Mouse (Mus musculus) adrenal gland, adult 10 weeks (tissue): ENCODE data around the gene Abcg4. TPM values are rescaled to one million over a fixed set of nuclear protein-coding genes. Genes with fewer than 3 reads are reported as not detected.

Experiments
- polyA plus RNA-seq: library from polyadenylated mRNA; stranded (reverse); fragments of 350-450 nt; fragmentation: Illumina TruSeq; extraction: RNeasy Lipid Tissue Mini Kit (QIAGEN cat#74804); gene quantifications from one replicate; pipeline ENCODE4 v1.2.3, GENCODE M21; 2014; ENCODE audit warnings: low read depth, low replicate concordance

Gene Abcg4
- polyA plus RNA-seq: 1.7 TPM

DNA sequence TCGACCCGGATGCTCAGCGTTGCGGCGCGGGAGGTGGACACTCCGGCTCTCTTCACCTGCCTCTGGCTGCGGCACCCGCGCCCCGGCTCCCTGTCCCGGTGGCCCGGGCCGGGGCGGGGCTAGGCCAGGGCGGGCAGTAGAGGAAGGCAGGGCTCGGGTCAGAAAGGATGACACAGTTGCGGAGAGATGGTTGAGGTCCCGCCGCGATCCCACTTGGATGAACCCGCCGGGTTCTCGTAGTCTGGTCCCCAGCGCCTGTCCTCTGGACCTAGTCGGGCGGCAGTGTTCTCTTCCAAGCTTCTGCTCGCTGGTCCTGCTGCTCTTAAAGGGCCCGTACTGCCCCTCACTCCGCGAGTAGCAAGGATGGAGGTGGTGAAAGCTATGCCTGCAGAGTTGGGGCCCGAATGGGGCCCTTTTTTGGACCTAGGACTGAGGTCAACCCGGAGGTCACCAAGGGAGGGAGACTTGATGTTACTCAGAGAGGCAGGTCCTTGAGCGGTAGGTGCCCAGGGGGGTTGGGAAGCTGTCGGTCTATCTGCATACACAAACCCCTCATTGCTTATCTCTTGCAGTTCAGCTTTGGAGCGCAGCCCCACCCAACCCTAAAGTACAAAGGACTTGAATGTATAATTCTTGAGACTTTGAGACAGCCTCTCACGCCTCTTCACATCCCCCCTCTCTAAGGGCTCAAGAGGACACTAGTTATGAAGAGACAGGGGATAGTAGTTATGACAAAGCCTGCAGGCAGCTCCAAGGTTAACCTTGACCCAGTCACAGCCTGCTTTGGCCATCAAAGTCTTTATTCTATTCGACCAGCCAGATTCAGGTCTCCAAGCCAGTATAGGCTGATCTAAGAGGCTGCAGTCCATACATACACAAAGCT lies at the start of gene Abcg4:
TSS of gene Abcg4 (minus strand) at position 540 of the 883 bp plus-strand sequence.

DNA sequence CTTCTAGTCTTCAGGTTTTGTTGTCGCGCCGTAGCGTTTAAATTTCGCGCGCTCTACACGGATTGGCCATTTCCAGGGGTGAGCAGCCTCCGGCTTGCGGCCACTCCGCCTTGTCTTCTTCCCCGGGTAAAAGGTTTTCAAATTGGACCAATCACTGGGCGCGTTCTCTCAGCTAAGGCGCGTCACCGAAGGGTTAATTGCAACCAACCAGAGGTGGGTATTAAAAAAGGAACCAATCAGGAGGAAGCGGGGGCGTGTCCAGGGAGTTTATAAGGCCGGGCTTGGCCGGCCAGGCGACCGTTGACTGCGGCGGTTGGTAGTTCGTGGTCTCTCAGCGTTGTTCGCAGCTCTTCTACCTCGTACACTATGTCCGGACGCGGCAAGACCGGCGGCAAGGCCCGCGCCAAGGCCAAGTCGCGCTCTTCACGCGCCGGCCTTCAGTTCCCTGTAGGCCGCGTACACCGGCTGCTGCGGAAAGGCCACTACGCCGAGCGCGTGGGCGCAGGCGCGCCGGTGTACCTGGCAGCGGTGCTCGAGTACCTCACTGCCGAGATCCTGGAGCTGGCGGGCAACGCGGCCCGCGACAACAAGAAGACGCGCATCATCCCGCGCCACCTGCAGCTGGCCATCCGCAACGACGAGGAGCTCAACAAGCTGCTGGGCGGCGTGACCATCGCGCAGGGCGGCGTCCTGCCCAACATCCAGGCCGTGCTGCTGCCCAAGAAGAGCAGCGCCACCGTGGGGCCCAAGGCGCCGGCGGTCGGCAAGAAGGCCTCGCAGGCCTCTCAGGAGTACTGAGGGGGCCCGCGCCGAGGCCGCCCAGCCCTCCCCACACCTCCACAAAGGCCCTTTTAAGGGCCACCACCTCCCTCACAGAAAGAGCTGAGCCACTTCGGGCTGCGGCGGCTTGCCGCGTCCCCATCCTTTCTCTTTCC lies 46.2 kb upstream of the Abcg4 start, which contains the start of gene H2afx:
TSS of gene H2afx (plus strand) at position 299 of the 935 bp plus-strand sequence.

DNA sequence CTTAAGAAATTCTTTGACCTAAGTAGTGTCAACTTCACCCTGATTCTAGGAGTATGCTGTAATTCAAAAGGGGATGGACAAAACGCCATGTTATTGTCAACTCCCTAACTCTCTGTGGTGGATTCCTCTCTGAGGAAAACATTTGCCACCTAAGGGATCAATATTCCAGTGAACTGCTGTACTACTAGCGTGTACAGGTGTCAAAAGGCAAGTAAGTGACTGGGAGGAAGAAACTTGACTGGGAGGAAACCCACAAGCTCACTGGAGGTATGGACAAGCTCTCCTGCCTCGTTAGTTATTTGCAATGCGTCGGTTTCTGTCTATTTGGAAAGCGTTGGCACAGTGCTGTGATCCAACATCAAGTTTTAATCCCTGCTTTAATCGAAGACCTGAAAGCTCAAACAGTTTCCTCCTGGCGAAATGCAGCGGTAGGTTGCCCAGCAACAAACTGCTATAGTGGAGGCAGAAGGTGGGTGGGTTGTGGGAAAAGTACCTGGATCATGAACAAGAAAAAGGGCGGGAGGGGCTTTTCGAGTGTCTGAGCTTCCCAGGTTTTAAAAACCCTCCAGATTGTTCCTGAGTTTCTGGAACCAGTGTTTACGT lies 37.5 kb upstream of the Abcg4 start, which contains the start of gene Dpagt1:
TSS of gene Dpagt1 (plus strand) at position 252 of the 603 bp plus-strand sequence.

DNA sequence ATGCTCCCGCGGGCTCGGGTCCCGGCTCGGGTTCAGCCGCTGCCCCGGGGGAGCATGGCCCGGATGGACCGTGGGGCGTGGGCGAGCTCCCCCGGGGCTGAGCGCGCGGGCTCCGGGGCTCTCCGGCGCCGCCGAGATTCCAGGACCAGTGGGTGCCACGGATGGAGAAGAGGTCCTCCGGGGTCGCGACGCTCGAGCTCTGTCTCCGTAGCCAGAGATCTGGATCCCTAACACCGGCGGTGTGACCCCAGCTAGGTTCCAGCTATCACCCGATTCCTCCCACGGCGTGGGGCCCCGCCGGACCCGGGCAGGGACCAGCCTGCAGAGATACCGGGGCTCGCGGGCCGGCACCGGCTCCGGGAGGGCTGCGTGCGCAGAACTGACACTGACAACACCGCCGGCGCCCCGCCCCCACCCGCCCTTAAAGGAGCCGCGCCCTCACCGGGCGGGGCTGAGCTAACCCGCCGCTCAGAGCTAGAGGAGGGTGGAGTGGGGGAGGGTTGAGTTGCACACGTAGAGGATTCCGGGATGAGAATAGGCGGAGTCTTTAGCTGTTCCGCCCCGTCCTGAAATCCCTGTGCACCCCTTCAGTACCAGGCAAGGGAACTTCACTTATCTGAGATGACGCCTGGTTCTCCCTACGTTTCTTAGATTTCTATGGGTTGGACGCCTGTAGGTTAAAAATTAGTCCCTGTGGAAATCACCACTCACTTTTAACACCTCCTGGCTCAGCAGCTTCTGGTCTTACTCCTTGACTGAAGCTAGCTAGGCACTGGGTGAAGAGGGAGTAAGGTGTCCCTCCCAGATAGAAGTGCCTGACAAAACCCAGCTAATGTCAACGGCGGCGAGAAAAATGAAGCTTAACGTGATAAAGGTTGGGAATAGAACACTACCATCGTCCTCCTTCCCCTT lies 31.7 kb upstream of the Abcg4 start, which contains the start of gene C2cd2l:
TSS of gene C2cd2l (minus strand) at position 399 of the 912 bp plus-strand sequence.

DNA sequence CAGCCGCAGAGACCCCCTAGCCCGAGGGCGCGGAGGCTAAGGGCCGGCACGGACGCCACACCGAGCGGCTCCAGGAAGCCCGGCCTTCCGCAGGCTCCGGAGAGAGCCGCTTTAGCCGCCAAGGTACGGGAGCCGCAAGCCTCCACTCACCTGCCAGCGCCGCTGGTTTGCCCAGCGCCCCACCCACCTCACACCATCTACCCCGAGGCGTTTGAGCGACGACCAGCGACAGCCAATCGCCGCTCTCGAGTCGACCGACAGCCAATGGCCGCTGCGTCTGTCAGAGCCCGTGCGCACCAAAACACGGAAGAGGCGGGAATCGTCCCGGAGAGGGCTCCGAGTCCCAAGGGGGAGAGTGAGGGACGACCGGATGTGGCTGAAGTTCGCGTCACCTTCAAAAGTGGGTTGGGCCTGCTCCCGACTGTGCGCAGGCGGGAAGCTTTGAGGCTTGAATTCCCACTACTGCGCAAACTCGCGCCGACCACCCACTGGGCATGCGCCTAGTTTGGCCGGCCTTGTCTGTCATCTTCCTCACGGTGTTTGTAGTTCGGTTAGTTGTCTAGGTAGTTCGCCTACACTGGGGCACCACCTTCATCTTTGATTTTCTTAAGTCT lies 17.2 kb upstream of the Abcg4 start, which contains the start of gene Hinfp:
TSS of gene Hinfp (minus strand) at position 206 of the 614 bp plus-strand sequence.

DNA sequence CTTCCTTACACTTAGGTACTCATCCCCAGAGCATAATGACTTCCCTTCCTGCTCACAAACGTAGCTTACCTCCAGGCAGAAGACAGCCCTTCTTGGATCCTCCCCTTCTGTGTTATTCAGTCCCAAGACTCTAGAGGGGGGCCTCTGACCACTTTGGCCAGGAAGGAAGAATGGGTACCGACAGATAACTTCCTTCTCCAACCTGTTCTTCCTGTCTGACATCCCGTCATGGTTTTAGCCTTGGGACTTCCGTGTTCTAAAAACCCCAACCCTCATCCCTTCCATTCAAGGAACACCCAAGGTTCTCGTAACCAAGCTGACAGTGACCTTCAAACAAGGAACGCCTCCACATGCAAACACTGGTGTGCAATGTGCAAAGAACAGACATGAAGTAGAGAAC lies 20.0 kb downstream of the Abcg4 start, which contains the start of gene Nlrx1:
TSS of gene Nlrx1 (minus strand) at position 168 of the 400 bp plus-strand sequence.

DNA sequence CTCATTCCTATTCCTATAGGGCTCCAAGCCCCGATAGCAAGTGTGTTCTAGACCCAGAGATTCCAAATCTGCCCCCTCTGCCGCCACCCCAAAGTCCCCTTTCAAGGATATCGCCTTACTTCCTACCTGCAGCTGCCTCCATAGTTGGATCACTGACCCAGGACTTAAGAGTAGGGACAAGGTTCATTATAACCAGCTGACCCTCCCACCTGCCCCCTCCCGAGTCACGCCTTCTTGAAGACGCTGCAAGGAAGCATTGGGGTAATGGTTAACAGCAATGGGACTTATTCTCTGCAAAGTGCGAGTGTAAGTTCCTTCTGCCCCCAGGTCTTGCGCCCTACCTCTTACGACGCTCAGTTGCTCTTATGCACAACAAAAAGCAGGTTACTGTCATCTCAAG lies 37.1 kb downstream of the Abcg4 start, which contains the start of gene Pdzd3:
TSS of gene Pdzd3 (minus strand) at position 158 of the 400 bp plus-strand sequence.

DNA sequence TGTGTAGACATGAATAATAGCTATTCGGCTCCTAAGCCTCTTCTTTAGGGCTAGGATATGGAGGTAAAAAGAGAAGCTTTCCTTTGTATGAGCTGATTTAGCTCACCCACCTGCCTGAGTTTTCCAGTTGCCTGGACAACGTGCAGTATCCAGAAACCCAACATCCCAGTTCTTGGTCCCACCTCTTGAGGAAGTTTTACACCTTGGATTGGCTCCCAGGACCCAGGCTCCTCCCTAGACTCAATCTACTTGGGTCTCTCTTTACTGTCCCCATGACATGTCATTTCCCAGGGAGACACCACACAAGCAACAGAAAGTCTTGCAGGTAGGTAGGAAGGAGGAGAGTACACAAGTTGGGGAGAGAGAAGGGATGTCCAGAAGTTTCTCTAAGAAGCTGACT lies 48.0 kb downstream of the Abcg4 start, which contains the start of gene Ccdc153:
TSS of gene Ccdc153 (plus strand) at position 278 of the 400 bp plus-strand sequence.

DNA sequence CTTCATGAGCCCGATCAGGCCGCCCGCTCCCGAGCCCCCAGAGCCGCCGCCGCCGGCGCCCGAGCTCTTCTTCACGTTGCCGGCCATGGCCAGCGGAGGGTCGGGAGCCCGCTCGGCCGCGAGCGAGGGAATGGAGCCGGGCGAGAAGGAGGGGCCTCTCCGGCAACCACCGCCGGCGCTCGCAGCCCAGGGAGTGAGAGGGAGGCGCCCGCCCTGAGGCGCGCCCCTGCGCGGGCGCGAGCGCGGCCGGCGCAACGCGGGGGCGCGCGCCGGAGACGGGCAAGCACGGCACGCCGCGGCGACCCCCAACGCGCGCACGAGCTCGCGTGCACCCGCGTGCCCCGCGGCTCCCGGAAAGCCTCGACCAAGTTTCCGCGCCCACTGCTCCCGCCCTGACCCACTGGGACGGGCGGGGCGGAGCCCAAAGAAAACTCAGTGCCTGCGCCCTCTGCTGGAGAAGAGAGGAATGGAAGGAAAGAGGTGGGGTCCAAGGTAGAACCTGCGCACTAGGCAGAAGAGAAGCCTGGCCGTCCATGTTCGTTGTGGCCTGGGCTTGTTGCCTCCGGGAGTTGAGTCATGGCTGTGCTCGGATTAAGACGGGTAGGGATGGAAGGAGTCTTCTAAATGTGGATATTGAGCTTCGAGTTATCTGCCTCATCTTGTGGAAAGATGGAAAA lies 54.5 kb downstream of the Abcg4 start, which contains the start of gene Cbl:
TSS of gene Cbl (minus strand) at position 248 of the 677 bp plus-strand sequence.

Other genes starting within 250 kb of the Abcg4 start
- 3.5 TPM for gene Thy1, start 245.2 kb downstream of the Abcg4 start, polyA plus RNA-seq
- gene Usp2, start 221.6 kb downstream of the Abcg4 start, polyA plus RNA-seq: 7.9 TPM
- gene Mfrp, start 186.9 kb downstream of the Abcg4 start, polyA plus RNA-seq: not detected
- not detected for gene C1qtnf5, start 181.4 kb downstream of the Abcg4 start, polyA plus RNA-seq
- 0.87 TPM for gene Gm49380, start 175.1 kb downstream of the Abcg4 start, polyA plus RNA-seq
- gene Rnf26, start 175.1 kb downstream of the Abcg4 start, polyA plus RNA-seq: 2.0 TPM
- gene Mcam, start 154.1 kb downstream of the Abcg4 start, polyA plus RNA-seq: 10.1 TPM
- 31.5 TPM for gene Cbl, start 54.6 kb downstream of the Abcg4 start, polyA plus RNA-seq
- not detected for gene Ccdc153, start 47.9 kb downstream of the Abcg4 start, polyA plus RNA-seq
- gene Pdzd3, start 37.1 kb downstream of the Abcg4 start, polyA plus RNA-seq: not detected
- gene Nlrx1, start 20.0 kb downstream of the Abcg4 start, polyA plus RNA-seq: 0.35 TPM
- 17.7 TPM for gene Hinfp, start 17.1 kb upstream of the Abcg4 start, polyA plus RNA-seq
- gene C2cd2l, start 31.7 kb upstream of the Abcg4 start, polyA plus RNA-seq: 2.2 TPM
- gene Dpagt1, start 37.4 kb upstream of the Abcg4 start, polyA plus RNA-seq: 12.7 TPM
- gene H2afx, start 46.1 kb upstream of the Abcg4 start, polyA plus RNA-seq: 2.9 TPM
- gene Hmbs, start 55.6 kb upstream of the Abcg4 start, polyA plus RNA-seq: 50.5 TPM
- gene Vps11, start 73.1 kb upstream of the Abcg4 start, polyA plus RNA-seq: 25.8 TPM
- gene Hyou1, start 90.9 kb upstream of the Abcg4 start, polyA plus RNA-seq: 25.3 TPM
- gene Slc37a4, start 108.2 kb upstream of the Abcg4 start, polyA plus RNA-seq: 4.2 TPM
- gene Rps25, start 118.5 kb upstream of the Abcg4 start, polyA plus RNA-seq: 681 TPM
- 64.7 TPM for gene Trappc4, start 119.0 kb upstream of the Abcg4 start, polyA plus RNA-seq
- 7.0 TPM for gene Ccdc84, start 130.0 kb upstream of the Abcg4 start, polyA plus RNA-seq
- gene Foxr1, start 152.5 kb upstream of the Abcg4 start, polyA plus RNA-seq: not detected
- not detected for gene Upk2, start 166.4 kb upstream of the Abcg4 start, polyA plus RNA-seq
- 1.7 TPM for gene Bcl9l, start 194.2 kb upstream of the Abcg4 start, polyA plus RNA-seq